Comparison of ENCODE assay signal across 33 mouse cellular contexts in the genomic region with DNA sequence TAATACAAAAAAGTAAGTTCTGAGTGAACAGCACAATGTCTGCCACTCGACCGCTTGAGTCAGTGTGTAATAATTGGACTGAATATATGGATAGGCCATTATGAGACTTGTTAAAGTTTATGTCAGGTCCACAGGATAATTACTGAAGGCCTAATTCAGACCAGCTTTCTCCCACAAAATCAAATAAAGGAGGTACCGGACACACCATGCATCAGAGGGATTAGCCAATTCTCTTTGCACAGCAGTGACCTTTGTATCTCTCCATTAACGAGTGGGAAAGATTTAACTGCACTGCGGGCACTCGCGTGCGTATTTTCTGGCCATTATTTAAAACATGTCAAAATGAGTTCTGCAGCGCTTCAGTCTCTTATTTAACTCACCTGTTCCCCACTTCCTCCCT.
DNase-seq lines count a peak whose midpoint lies in the region; ATAC-seq and TF ChIP-seq lines count a peak whose summit lies in the region.
"Had no signal": no experiment of that assay in that cellular context is flagged by ENCODE, and none has a peak within 500 bp of the region (broad histone marks: within the 10 kb centered on the region; RNA-seq: fewer than 3 reads in every experiment).

No protein-coding gene starts in this region.

- peaks cover 4% of the 10 kb centered on the region; the same call in 1 of the 2 replicates for H3K4me1 ChIP-seq in forebrain, embryonic 13.5 days
- peaks cover 25% of the 10 kb centered on the region for H3K4me1 ChIP-seq in forebrain, embryonic 10.5 days
- H3K4me1 ChIP-seq in embryonic facial prominence, embryonic 10.5 days = peaks cover 16% of the 10 kb centered on the region
- H3K4me1 ChIP-seq in liver, postnatal 0 days (ENCODE audit: insufficient read depth) = no peaks in the 10 kb centered on the region
- H3K4me1 ChIP-seq: embryonic facial prominence, embryonic 13.5 days; forebrain, embryonic 15.5 days; hindbrain, embryonic 10.5 days; intestine, embryonic 15.5 days; neural tube, embryonic 15.5 days had no signal

- 7% methylated on average over 9 of the region's 9 CpGs for WGBS in forebrain, embryonic 13.5 days
- WGBS in forebrain, embryonic 10.5 days = 24% methylated on average over 9 of the region's 9 CpGs
- WGBS in embryonic facial prominence, embryonic 10.5 days = 30% methylated on average over 9 of the region's 9 CpGs
- WGBS in liver, postnatal 0 days (ENCODE audit: insufficient replicate concordance) = 65% methylated on average over 9 of the region's 9 CpGs

- H3K9me3 ChIP-seq in forebrain, embryonic 13.5 days (replicated peaks) = no peaks in the 10 kb centered on the region
- no peaks in the 10 kb centered on the region for H3K9me3 ChIP-seq in forebrain, embryonic 10.5 days
- no peaks in the 10 kb centered on the region for H3K9me3 ChIP-seq in embryonic facial prominence, embryonic 10.5 days
- no peaks in the 10 kb centered on the region for H3K9me3 ChIP-seq in liver, postnatal 0 days (ENCODE audit: low read length)
- H3K9me3 ChIP-seq: embryonic facial prominence, embryonic 13.5 days; forebrain, embryonic 15.5 days; hindbrain, embryonic 10.5 days; intestine, embryonic 15.5 days; limb, embryonic 12.5 days; midbrain, embryonic 13.5 days; neural tube, embryonic 15.5 days had no signal

- peak; percentile 19; the same call in 1 of the 2 replicates for ATAC-seq in forebrain, embryonic 13.5 days
- ATAC-seq in liver, postnatal 0 days = peak; percentile 50; the same call in 1 of the 2 replicates
- ATAC-seq: CD4-positive, CD25-positive, alpha-beta regulatory T cell, adult 4 months; forebrain, embryonic 15.5 days; hindbrain, embryonic 16.5 days; intestine, embryonic 15.5 days; midbrain, embryonic 13.5 days had no signal

- no peaks in the 10 kb centered on the region for H3K36me3 ChIP-seq in forebrain, embryonic 13.5 days (ENCODE audit: poor library complexity, severe bottlenecking)
- no peaks in the 10 kb centered on the region for H3K36me3 ChIP-seq in forebrain, embryonic 10.5 days (replicated peaks)
- H3K36me3 ChIP-seq in embryonic facial prominence, embryonic 10.5 days (replicated peaks) = no peaks in the 10 kb centered on the region
- no peaks in the 10 kb centered on the region for H3K36me3 ChIP-seq in liver, postnatal 0 days (replicated peaks; ENCODE audit: insufficient read depth, low read length)
- H3K36me3 ChIP-seq: embryonic facial prominence, embryonic 13.5 days; forebrain, embryonic 15.5 days; hindbrain, embryonic 10.5 days; intestine, embryonic 15.5 days; limb, embryonic 12.5 days; midbrain, embryonic 13.5 days; neural tube, embryonic 15.5 days had no signal

- H3K4me3 ChIP-seq in forebrain, embryonic 13.5 days = no peak overlapping the region
- no peak overlapping the region for H3K4me3 ChIP-seq in forebrain, embryonic 10.5 days
- no peak overlapping the region for H3K4me3 ChIP-seq in embryonic facial prominence, embryonic 10.5 days
- no peak overlapping the region for H3K4me3 ChIP-seq in liver, postnatal 0 days (ENCODE audit: low read depth, low read length)
- H3K4me3 ChIP-seq: embryonic facial prominence, embryonic 13.5 days; forebrain, embryonic 15.5 days; hindbrain, embryonic 10.5 days; intestine, embryonic 15.5 days; limb, embryonic 12.5 days; midbrain, embryonic 13.5 days; neural tube, embryonic 15.5 days had no signal

- no peak overlapping the region for H3K4me2 ChIP-seq in forebrain, embryonic 13.5 days
- no peak overlapping the region for H3K4me2 ChIP-seq in liver, postnatal 0 days (ENCODE audit: low read depth, low read length)
- H3K4me2 ChIP-seq: embryonic facial prominence, embryonic 13.5 days; forebrain, embryonic 15.5 days; intestine, embryonic 15.5 days; limb, embryonic 12.5 days; lung, embryonic 14.5 days; midbrain, embryonic 13.5 days; neural tube, embryonic 15.5 days had no signal

- H3K9ac ChIP-seq in forebrain, embryonic 13.5 days = no peak overlapping the region
- no peak overlapping the region for H3K9ac ChIP-seq in liver, postnatal 0 days (replicated peaks)
- H3K9ac ChIP-seq: embryonic facial prominence, embryonic 13.5 days; forebrain, embryonic 15.5 days; intestine, embryonic 15.5 days; limb, embryonic 12.5 days; liver, embryonic 14.5 days; lung, embryonic 14.5 days; midbrain, embryonic 13.5 days; neural tube, embryonic 15.5 days had no signal

- DNase-seq in forebrain, embryonic 10.5 days (ENCODE audit: extremely low spot score, low spot score) = no peak
- DNase-seq in embryo, embryonic 10.5 days (ENCODE audit: low spot score) = peak; percentile 56
- no peak for DNase-seq in embryonic facial prominence, embryonic 10.5 days (ENCODE audit: low spot score)
- no peak for DNase-seq in liver, postnatal 0 days
- DNase-seq in adrenal gland, postnatal 14 days = no peak
- no peak for DNase-seq in kidney, adult 11 months
- DNase-seq: adrenal gland, postnatal 25 days; cerebellum, adult 11-12 months; cerebellum, adult 9-11 months; gastrocnemius, postnatal 10 days; heart, postnatal 14 days; kidney, adult 8-10 months; kidney, postnatal 4 days; layer of hippocampus, postnatal 36 days; lung, embryonic 14.5 days; lung, postnatal 14 days; right cerebral cortex, adult 18-20 months; spleen, adult 18-20 months; thymus, adult 2 months; thymus, postnatal 36 days had no signal

- no peak for TF ChIP-seq EP300 in liver, postnatal 0 days (IDR thresholded peaks at IDR 0.05; ENCODE audit: low read depth)

- no peak for TF ChIP-seq CTCF in liver, postnatal 0 days (IDR thresholded peaks at IDR 0.05; ENCODE audit: low read depth)

- H3K27ac ChIP-seq in forebrain, embryonic 13.5 days = no peak overlapping the region
- no peak overlapping the region for H3K27ac ChIP-seq in forebrain, embryonic 10.5 days
- H3K27ac ChIP-seq in embryonic facial prominence, embryonic 10.5 days (replicated peaks) = 0 out of 2 replicates have a peak overlapping the region, but pooled peaks have one; percentile 40
- no peak overlapping the region for H3K27ac ChIP-seq in liver, postnatal 0 days (ENCODE audit: low read depth)
- H3K27ac ChIP-seq: embryonic facial prominence, embryonic 13.5 days; forebrain, embryonic 15.5 days; hindbrain, embryonic 10.5 days; intestine, embryonic 15.5 days; kidney, postnatal 0 days; limb, embryonic 12.5 days; liver, embryonic 14.5 days; midbrain, embryonic 13.5 days; neural tube, embryonic 15.5 days; stomach, postnatal 0 days had no signal

- H3K27me3 ChIP-seq in forebrain, embryonic 13.5 days = no peaks in the 10 kb centered on the region
- peaks cover 8% of the 10 kb centered on the region for H3K27me3 ChIP-seq in forebrain, embryonic 10.5 days (ENCODE audit: poor library complexity, severe bottlenecking)
- H3K27me3 ChIP-seq in embryonic facial prominence, embryonic 10.5 days (replicated peaks; ENCODE audit: low read depth, poor library complexity, severe bottlenecking) = no peaks in the 10 kb centered on the region
- H3K27me3 ChIP-seq in liver, postnatal 0 days (ENCODE audit: insufficient read depth, low read length) = no peaks in the 10 kb centered on the region
- H3K27me3 ChIP-seq: embryonic facial prominence, embryonic 13.5 days; forebrain, embryonic 15.5 days; intestine, embryonic 15.5 days; midbrain, embryonic 13.5 days; neural tube, embryonic 15.5 days had no signal
